Mouse (Mus musculus): ENCODE data around the gene Avpi1. TPM values are rescaled to one million over a fixed set of nuclear protein-coding genes. Genes with fewer than 3 reads are reported as not detected.

The Avpi1 gene
- polyA plus RNA-seq, 1 experiment from 2014 or later, result 51.0 TPM

GRCm38 (mm10) chr19:42075992-42076391 lies 52.9 kb downstream of the Avpi1 start:
- Histone ChIP-seq H3K27me3 (no peaks in the 10 kb centered on the region), H3K4me1 (no peaks in the 10 kb centered on the region), H3K36me3 (peaks cover 26% of the 10 kb centered on the region), H3K9me3 (replicated peaks) (no peaks in the 10 kb centered on the region), H3K9ac (no peak overlapping the region), H3K4me3 (replicated peaks) (no peak overlapping the region), H3K4me2 (replicated peaks) (no peak overlapping the region), H3K27ac (replicated peaks) (no peak overlapping the region)
- 89% methylated on average over 16 of the region's 16 CpGs for WGBS
- ATAC-seq (ENCODE audit: insufficient number of reproducible peaks, low FRiP score, low TSS enrichment, low read depth), result no peak

GRCm38 (mm10) chr19:42075051-42075450 lies 53.8 kb downstream of the Avpi1 start:
- WGBS, result 87% methylated on average over 2 of the region's 2 CpGs

More at GRCm38 (mm10) chr19:42075051-42075450, 53.8 kb downstream of the Avpi1 start:
- Histone ChIP-seq H3K27me3 (no peaks in the 10 kb centered on the region), H3K9me3 (replicated peaks) (no peaks in the 10 kb centered on the region), H3K36me3 (peaks cover 26% of the 10 kb centered on the region), H3K9ac (no peak overlapping the region), H3K27ac (replicated peaks) (no peak overlapping the region), H3K4me1 (no peaks in the 10 kb centered on the region), H3K4me2 (replicated peaks) (no peak overlapping the region), H3K4me3 (replicated peaks) (no peak overlapping the region)
- no peak; the same call in 1 of the 2 replicates for ATAC-seq (ENCODE audit: insufficient number of reproducible peaks, low FRiP score, low TSS enrichment, low read depth)

Other genes with a start within 250 kb of the Avpi1 start
- gene Rrp12, start 232.9 kb downstream of the Avpi1 start, polyA plus RNA-seq (2015; fragmentation: Nextera tagmentation; extraction: Ambion mirVana), result 16.1 and 16.7 TPM in 2 replicates
- 568 and 639 TPM in 2 replicates for gene Pgam1, start 217.1 kb downstream of the Avpi1 start, polyA plus RNA-seq (2015; fragmentation: Nextera tagmentation; extraction: Ambion mirVana)
- gene Exosc1, start 195.6 kb downstream of the Avpi1 start, polyA plus RNA-seq (2015; fragmentation: Nextera tagmentation; extraction: Ambion mirVana), result 71.5 and 72.8 TPM in 2 replicates
- gene Zdhhc16, start 195.6 kb downstream of the Avpi1 start, polyA plus RNA-seq (2015; fragmentation: Nextera tagmentation; extraction: Ambion mirVana), result 87.2 and 92.4 TPM in 2 replicates
- 35.2 and 42.0 TPM in 2 replicates for gene Mms19, start 147.9 kb downstream of the Avpi1 start, polyA plus RNA-seq (2015; fragmentation: Nextera tagmentation; extraction: Ambion mirVana)
- gene Ubtd1, start 147.3 kb downstream of the Avpi1 start, polyA plus RNA-seq (2015; fragmentation: Nextera tagmentation; extraction: Ambion mirVana), result 33.2 and 34.2 TPM in 2 replicates
- gene Ankrd2, start 93.1 kb downstream of the Avpi1 start, polyA plus RNA-seq (2015; fragmentation: Nextera tagmentation; extraction: Ambion mirVana), result 1.6 and 1.9 TPM in 2 replicates
- gene Hoga1, start 83.4 kb downstream of the Avpi1 start, polyA plus RNA-seq (2015; fragmentation: Nextera tagmentation; extraction: Ambion mirVana), result 1.7 TPM in 2 replicates
- 0.16 TPM in 1 of 2 replicates, not detected in the other for gene 4933411K16Rik, start 76.8 kb downstream of the Avpi1 start, polyA plus RNA-seq (2015; fragmentation: Nextera tagmentation; extraction: Ambion mirVana)
- 29.0 and 30.0 TPM in 2 replicates for gene Morn4, start 42.7 kb downstream of the Avpi1 start, polyA plus RNA-seq (2015; fragmentation: Nextera tagmentation; extraction: Ambion mirVana)
- gene Pi4k2a, start 38.6 kb downstream of the Avpi1 start, polyA plus RNA-seq (2015; fragmentation: Nextera tagmentation; extraction: Ambion mirVana), result 27.1 and 28.0 TPM in 2 replicates
- 15.2 and 20.3 TPM in 2 replicates for gene Marveld1, start 18.3 kb upstream of the Avpi1 start, polyA plus RNA-seq (2015; fragmentation: Nextera tagmentation; extraction: Ambion mirVana)
- 26.2 and 28.8 TPM in 2 replicates for gene Zfyve27, start 34.9 kb upstream of the Avpi1 start, polyA plus RNA-seq (2015; fragmentation: Nextera tagmentation; extraction: Ambion mirVana)
- gene Sfrp5, start 73.2 kb upstream of the Avpi1 start, polyA plus RNA-seq (2015; fragmentation: Nextera tagmentation; extraction: Ambion mirVana), result 6.3 and 8.7 TPM in 2 replicates
- 6.7 and 7.7 TPM in 2 replicates for gene Golga7b, start 118.5 kb upstream of the Avpi1 start, polyA plus RNA-seq (2015; fragmentation: Nextera tagmentation; extraction: Ambion mirVana)

All from embryonic facial prominence, embryonic 15.5 days (tissue).